8 mouse cellular contexts compared by ENCODE assay signal in the genomic region with DNA sequence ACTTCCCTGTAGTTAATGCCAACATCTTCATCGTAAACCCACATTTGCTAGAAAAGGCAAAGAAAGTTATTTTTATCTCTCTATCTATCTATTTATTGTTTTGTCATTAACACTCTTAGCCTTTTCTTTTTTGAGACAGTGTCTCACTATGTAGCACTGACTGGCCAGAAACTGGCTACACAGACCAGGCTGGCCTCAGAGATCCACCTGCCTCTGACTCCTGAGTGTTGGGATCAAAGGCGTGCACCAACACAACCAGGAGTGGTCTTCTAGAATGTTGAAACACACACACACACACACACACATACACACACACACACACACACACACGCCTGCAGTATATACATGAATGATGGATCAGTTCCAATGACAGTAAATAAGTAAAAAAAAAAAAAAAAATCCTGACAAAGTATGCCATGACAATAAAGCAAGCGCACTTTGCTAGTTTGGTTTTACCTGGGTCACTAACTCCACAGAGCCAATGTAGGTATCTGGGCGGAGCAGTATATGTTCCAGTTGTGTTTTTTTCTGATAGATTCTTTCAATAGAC. TPM values are rescaled to one million over a fixed set of nuclear protein-coding genes. Genes with fewer than 3 reads are reported as not detected.
DNase-seq lines count a peak whose midpoint lies in the region; ATAC-seq and TF ChIP-seq lines count a peak whose summit lies in the region.

No protein-coding gene starts in this region.

- peak overlapping the region; percentile 84 for H3K4me3 ChIP-seq in heart, embryonic 10.5 days
- H3K4me3 ChIP-seq in C2C12 (ENCODE audit: insufficient read depth, poor library complexity, severe bottlenecking), result peak overlapping the region; percentile 77
- H3K4me3 ChIP-seq in forebrain, embryonic 14.5 days (ENCODE audit: low read depth, low read length), result peak overlapping the region; percentile 69
- peak overlapping the region; percentile 91 for H3K4me3 ChIP-seq in liver, embryonic 12.5 days

- H3K9ac ChIP-seq in forebrain, embryonic 14.5 days (ENCODE audit: low read length), result peak overlapping the region; percentile 47
- H3K9ac ChIP-seq in liver, embryonic 12.5 days, result peak overlapping the region; percentile 94

- ATAC-seq in forebrain, embryonic 14.5 days, result no peak
- no peak for ATAC-seq in liver, embryonic 12.5 days
- no peak for ATAC-seq in erythroid progenitor cell, adult 5-6 weeks (replicated peaks; ENCODE audit: low FRiP score, poor library complexity, severe bottlenecking)

- DNase-seq in heart, embryonic 10.5 days (ENCODE audit: low spot score), result peak; percentile 75
- no peak for DNase-seq in heart, adult 9 months (ENCODE audit: low spot score in 2 of 2)
- DNase-seq in forebrain, embryonic 14.5 days (ENCODE audit: low spot score), result no peak
- DNase-seq in cerebellum, adult 8-10 months, result no peak
- DNase-seq in frontal cortex, adult 2 months (ENCODE audit: extremely low spot score in 1 of 2, low spot score in 1 of 2), result no peak

- peaks cover 49% of the 10 kb centered on the region for H3K36me3 ChIP-seq in heart, embryonic 10.5 days
- H3K36me3 ChIP-seq in C2C12 (ENCODE audit: control insufficient read depth, insufficient read depth), result peaks cover 56% of the 10 kb centered on the region
- H3K36me3 ChIP-seq in forebrain, embryonic 14.5 days (ENCODE audit: control insufficient read depth, insufficient read depth, low read length), result peaks cover 30% of the 10 kb centered on the region
- H3K36me3 ChIP-seq in liver, embryonic 12.5 days, result peaks cover 57% of the 10 kb centered on the region

- H3K4me1 ChIP-seq in heart, embryonic 10.5 days, result peaks cover 9% of the 10 kb centered on the region; the same call in 1 of the 2 replicates
- peaks cover 2% of the 10 kb centered on the region; the same call in 1 of the 2 replicates for H3K4me1 ChIP-seq in forebrain, embryonic 14.5 days (ENCODE audit: control insufficient read depth, insufficient read depth, low read length)
- peaks cover 49% of the 10 kb centered on the region for H3K4me1 ChIP-seq in liver, embryonic 12.5 days

- H3K9me3 ChIP-seq in heart, embryonic 10.5 days, result no peaks in the 10 kb centered on the region
- H3K9me3 ChIP-seq in forebrain, embryonic 14.5 days (replicated peaks; ENCODE audit: control insufficient read depth, low read length), result no peaks in the 10 kb centered on the region
- H3K9me3 ChIP-seq in liver, embryonic 12.5 days (replicated peaks), result no peaks in the 10 kb centered on the region

- H3K4me2 ChIP-seq in forebrain, embryonic 14.5 days (ENCODE audit: low read length), result peak overlapping the region; percentile 63
- peak overlapping the region; percentile 83 for H3K4me2 ChIP-seq in liver, embryonic 12.5 days

- no peak overlapping the region for H3K27ac ChIP-seq in heart, embryonic 10.5 days
- H3K27ac ChIP-seq in forebrain, embryonic 14.5 days (ENCODE audit: low read depth, low read length), result no peak overlapping the region
- H3K27ac ChIP-seq in liver, embryonic 12.5 days, result 0 out of 2 replicates have a peak overlapping the region, but pooled peaks have one; percentile 33

- no peak for TF ChIP-seq CTCF in C2C12 (IDR thresholded peaks at IDR 0.05; ENCODE audit: control insufficient read depth, insufficient read depth, insufficient read length)

- peak overlapping the region; percentile 27 for H3ac ChIP-seq in C2C12 (ENCODE audit: control insufficient read depth, insufficient read length, low read depth)

- 80% methylated on average over 5 of the region's 5 CpGs for WGBS in heart, embryonic 10.5 days
- 79% methylated on average over 5 of the region's 5 CpGs for WGBS in forebrain, embryonic 14.5 days
- 64% methylated on average over 5 of the region's 5 CpGs for WGBS in liver, embryonic 12.5 days (ENCODE audit: insufficient replicate concordance)

- H3K79me2 ChIP-seq in C2C12 (ENCODE audit: control insufficient read depth, insufficient read depth), result peaks cover 66% of the 10 kb centered on the region

- no peaks in the 10 kb centered on the region for H3K27me3 ChIP-seq in heart, embryonic 10.5 days (ENCODE audit: insufficient read depth, poor library complexity, severe bottlenecking)
- no peaks in the 10 kb centered on the region for H3K27me3 ChIP-seq in C2C12 (ENCODE audit: control insufficient read depth, insufficient read depth, insufficient read length)
- no peaks in the 10 kb centered on the region for H3K27me3 ChIP-seq in forebrain, embryonic 14.5 days (replicated peaks; ENCODE audit: control insufficient read depth, insufficient read depth, low read length)
- H3K27me3 ChIP-seq in liver, embryonic 12.5 days (replicated peaks), result no peaks in the 10 kb centered on the region

- H3K79me3 ChIP-seq in C2C12 (ENCODE audit: low read depth), result peaks cover 60% of the 10 kb centered on the region

TF ChIP-seq in C2C12, 6 proteins besides CTCF, POLR2A, EP300 and RAD21:
- TF ChIP-seq MYOG (IDR thresholded peaks at IDR 0.05; ENCODE audit: control insufficient read depth, extremely low read depth, insufficient read length), result no peak
- TF ChIP-seq CEBPB (IDR thresholded peaks at IDR 0.05; ENCODE audit: low read depth), result no peak
- TF ChIP-seq USF1 (IDR thresholded peaks at IDR 0.05; ENCODE audit: low read depth), result no peak
- TF ChIP-seq FOSL1 (IDR thresholded peaks at IDR 0.05; ENCODE audit: insufficient read depth, low read length, poor library complexity, severe bottlenecking), result no peak
- no peak for TF ChIP-seq MYOD1 (IDR thresholded peaks at IDR 0.05; ENCODE audit: control insufficient read depth, insufficient read length, low read depth)

RNA-seq across cellular contexts. Expression of a gene that starts 1.5 kb away (rescaled TPM):
- 207 and 238 TPM in 2 replicates for polyA plus RNA-seq in heart, embryonic 10.5 days (2016; fragmentation: Nextera tagmentation; extraction: Ambion mirVana)
- polyA plus RNA-seq in C2C12 (2012; fragmentation: generic; extraction: Trizol), result 83.8 TPM
- polyA plus RNA-seq in forebrain, embryonic 14.5 days (2014; fragmentation: Nextera tagmentation; extraction: Ambion mirVana), result 135 and 150 TPM in 2 replicates
- polyA plus RNA-seq in liver, embryonic 12.5 days (2016; fragmentation: Nextera tagmentation; extraction: Ambion mirVana), result 249 and 261 TPM in 2 replicates
- total RNA-seq in erythroid progenitor cell, adult 5-6 weeks (2015; ENCODE audit: low replicate concordance), result 1,106 and 1,185 TPM in 2 replicates
- total RNA-seq in erythroid progenitor cell, adult 5-6 weeks (2017; ENCODE audit: low replicate concordance), result 1,820 and 2,303 TPM in 2 replicates
- polyA plus RNA-seq in frontal cortex, adult 2 months (2012; rRNA removed), result 2.1 and 3.1 TPM in 2 replicates

RNA-seq across cellular contexts. Expression of a gene that starts 18.6 kb away (rescaled TPM):
- polyA plus RNA-seq in heart, embryonic 10.5 days (2016; fragmentation: Nextera tagmentation; extraction: Ambion mirVana), result 382 and 559 TPM in 2 replicates
- polyA plus RNA-seq in C2C12 (2012; fragmentation: generic; extraction: Trizol), result 38.5 TPM
- 125 and 139 TPM in 2 replicates for polyA plus RNA-seq in forebrain, embryonic 14.5 days (2014; fragmentation: Nextera tagmentation; extraction: Ambion mirVana)
- polyA plus RNA-seq in liver, embryonic 12.5 days (2016; fragmentation: Nextera tagmentation; extraction: Ambion mirVana), result 236 TPM in 2 replicates
- 12.2 and 25.2 TPM in 2 replicates for total RNA-seq in erythroid progenitor cell, adult 5-6 weeks (2015; ENCODE audit: low replicate concordance)
- 5.8 and 8.1 TPM in 2 replicates for total RNA-seq in erythroid progenitor cell, adult 5-6 weeks (2017; ENCODE audit: low replicate concordance)
- polyA plus RNA-seq in frontal cortex, adult 2 months (2012; rRNA removed), result 64.3 and 86.3 TPM in 2 replicates

RNA-seq across cellular contexts. Expression of a gene that starts 39.6 kb away (rescaled TPM):
- 1.0 and 1.1 TPM in 2 replicates for polyA plus RNA-seq in heart, embryonic 10.5 days (2016; fragmentation: Nextera tagmentation; extraction: Ambion mirVana)
- not detected for polyA plus RNA-seq in C2C12 (2012; fragmentation: generic; extraction: Trizol)
- 0.27 and 0.28 TPM in 2 replicates for polyA plus RNA-seq in forebrain, embryonic 14.5 days (2014; fragmentation: Nextera tagmentation; extraction: Ambion mirVana)
- not detected in 2 replicates for polyA plus RNA-seq in liver, embryonic 12.5 days (2016; fragmentation: Nextera tagmentation; extraction: Ambion mirVana)
- not detected in 2 replicates for total RNA-seq in erythroid progenitor cell, adult 5-6 weeks (2015; ENCODE audit: low replicate concordance)
- not detected in 2 replicates for total RNA-seq in erythroid progenitor cell, adult 5-6 weeks (2017; ENCODE audit: low replicate concordance)
- polyA plus RNA-seq in frontal cortex, adult 2 months (2012; rRNA removed), result 2.9 and 3.3 TPM in 2 replicates

Comparison
In these comparisons a context has a peak if more than half of its experiments do, and no peak if none do; other contexts are left out.
1. RNA of a gene that starts 1.5 kb away (polyA plus RNA-seq): 249 to 261 TPM in liver, embryonic 12.5 days, 207 to 238 TPM in heart, embryonic 10.5 days, 135 to 150 TPM in forebrain, embryonic 14.5 days and 83.8 TPM in C2C12 (single experiment); 2.1 to 3.1 TPM in frontal cortex, adult 2 months; every median in the first group is over 10 times any median in the second.
2. Peak in every context shown above with its lines, with median percentiles within 50 percentile points of each other: H3K4me3 ChIP-seq.